8 mouse cellular contexts compared by ENCODE assay signal in genomic region chr14:53505389-53505788, GRCm38 (mm10).
A peak's percentile ranks its signal among the peaks of the same experiment; 100 is the strongest.
DNase-seq lines count a peak whose midpoint lies in the region; ATAC-seq and TF ChIP-seq lines count a peak whose summit lies in the region.
"Not testable (repeated sequence)": the region's sequence is repeated elsewhere in the genome, so short reads cannot be mapped to it uniquely, and the experiment has no call there.

No protein-coding gene starts in this region.

- TF ChIP-seq RAD21 in CH12.LX (IDR thresholded peaks at IDR 0.05; ENCODE audit: low read depth, low read length), result not testable (repeated sequence)

- dilution Hi-C loops in CH12.LX (cut with MboI; ENCODE audit: extremely low pct_ligation_motif_present, extremely low pct_unique_long_range_greater_than_20kb, low sequenced_read_pairs), result not testable (repeated sequence)

- in situ Hi-C loops in CH12.LX (cut with MboI; ENCODE audit: low pct_ligation_motif_present, low pct_unique_long_range_greater_than_20kb, low sequenced_read_pairs), result not testable (repeated sequence)

- not testable (repeated sequence) for H3K9me3 ChIP-seq in CH12.LX (replicated peaks; ENCODE audit: low read length); hindbrain, postnatal 0 days (ENCODE audit: low read length); lung, postnatal 0 days (ENCODE audit: low read length)

- not testable (repeated sequence) for H3K27me3 ChIP-seq in CH12.LX (replicated peaks); hindbrain, postnatal 0 days (ENCODE audit: insufficient read depth, low read length); lung, postnatal 0 days (replicated peaks; ENCODE audit: insufficient read depth, low read length)

- not testable (repeated sequence) for H3K4me2 ChIP-seq in CH12.LX (ENCODE audit: insufficient read depth, low read depth, poor library complexity, severe bottlenecking); hindbrain, postnatal 0 days (ENCODE audit: low read depth, low read length); lung, postnatal 0 days (replicated peaks; ENCODE audit: low read depth, low read length)

- 40% methylated on average over 1 of the region's 2 CpGs for WGBS in hindbrain, postnatal 0 days
- 34% methylated on average over 1 of the region's 2 CpGs for WGBS in lung, postnatal 0 days

- ATAC-seq in hindbrain, postnatal 0 days, result peak; percentile 72; the same call in 1 of the 2 replicates
- not testable (repeated sequence) for ATAC-seq in lung, postnatal 0 days

- H3K4me3 ChIP-seq in CH12.LX (replicated peaks in 1 of 3; ENCODE audit: low read depth in 2 of 3, low read length in 2 of 3, poor library complexity in 1 of 3); hindbrain, postnatal 0 days (ENCODE audit: low read length); lung, postnatal 0 days (ENCODE audit: low read depth, low read length): not testable (repeated sequence)

- H3K36me3 ChIP-seq in CH12.LX (replicated peaks in 1 of 2; ENCODE audit: control insufficient read depth in 1 of 2, insufficient read depth in 1 of 2, low read length in 1 of 2); hindbrain, postnatal 0 days (ENCODE audit: insufficient read depth, low read length); lung, postnatal 0 days (ENCODE audit: insufficient read depth, low read length): not testable (repeated sequence)

- not testable (repeated sequence) for H3K79me2 ChIP-seq in CH12.LX (replicated peaks; ENCODE audit: control insufficient read depth, extremely low read depth, insufficient read depth, poor library complexity, severe bottlenecking)

- TF ChIP-seq POLR2A in CH12.LX (IDR thresholded peaks at IDR 0.05; ENCODE audit: low read depth, low read length), result not testable (repeated sequence)

- TF ChIP-seq EP300 in CH12.LX (IDR thresholded peaks at IDR 0.05; ENCODE audit: low read length); lung, postnatal 0 days (IDR thresholded peaks at IDR 0.05): not testable (repeated sequence)

- DNase-seq in CH12.LX (ENCODE audit: extremely low read depth), result peak; percentile 52
- DNase-seq in cerebellum, postnatal 10 days, result peak; percentile 59 to 61
- DNase-seq in frontal cortex, postnatal 36 days (ENCODE audit: low spot score in 2 of 2), result peak; percentile 15 to 34
- peak; percentile 76 for DNase-seq in hindbrain, postnatal 0 days (ENCODE audit: low spot score)
- DNase-seq in layer of hippocampus, postnatal 10 days (ENCODE audit: low spot score in 2 of 2), result peak; percentile 36 to 44
- DNase-seq in lung, postnatal 0 days (ENCODE audit: low spot score), result peak; percentile 14
- peak; percentile 13 for DNase-seq in neural tube, embryonic 10.5 days (ENCODE audit: extremely low spot score, low spot score)
- DNase-seq in testis, postnatal 10 days (ENCODE audit: low spot score), result peak; percentile 55

- not testable (repeated sequence) for H3K9ac ChIP-seq in CH12.LX (ENCODE audit: insufficient read depth, low read depth); hindbrain, postnatal 0 days (replicated peaks; ENCODE audit: low read length); lung, postnatal 0 days (replicated peaks; ENCODE audit: low read depth)

- peak; percentile 22 to 47; a peak in 3 of 4 replicates for TF ChIP-seq CTCF in CH12.LX (conservative IDR thresholded peaks at IDR 0.05 in 1 of 2, IDR thresholded peaks at IDR 0.05 in 1 of 2; ENCODE audit: low read depth in 2 of 2, low read length in 2 of 2)
- peak; percentile 60 for TF ChIP-seq CTCF in hindbrain, postnatal 0 days (IDR thresholded peaks at IDR 0.05; ENCODE audit: low read depth)
- peak; percentile 43 for TF ChIP-seq CTCF in lung, postnatal 0 days (IDR thresholded peaks at IDR 0.05)

- H3K27ac ChIP-seq in CH12.LX (ENCODE audit: insufficient read depth, low read depth); hindbrain, postnatal 0 days; lung, postnatal 0 days (ENCODE audit: low read length): not testable (repeated sequence)

- not testable (repeated sequence) for H3K4me1 ChIP-seq in CH12.LX (ENCODE audit: control insufficient read depth in 1 of 2, insufficient read depth in 2 of 2); hindbrain, postnatal 0 days (ENCODE audit: insufficient read depth, low read length); lung, postnatal 0 days (ENCODE audit: insufficient read depth, low read depth, low read length)

Comparison
In these comparisons a context has a peak if more than half of its experiments do, and no peak if none do; other contexts are left out.
1. DNase-seq: peak in every context shown above with its lines; median percentile 76 in hindbrain, postnatal 0 days; 60 in cerebellum, postnatal 10 days; 55 in testis, postnatal 10 days; 52 in CH12.LX; 40 in layer of hippocampus, postnatal 10 days; 24 in frontal cortex, postnatal 36 days; 14 in lung, postnatal 0 days; 13 in neural tube, embryonic 10.5 days.